Mouse (Mus musculus): Measurements from ENCODE around the gene Chka.

GRCm38 (mm10) chr19:3836791-3837190 is 14.8 kb upstream of the Chka start:
- no peak for TF ChIP-seq CTCF (conservative IDR thresholded peaks at IDR 0.05; ENCODE audit: low read length)
- no peak for TF ChIP-seq POU5F1 (IDR thresholded peaks at IDR 0.05; ENCODE audit: borderline replicate concordance, low read length)

Data from E14TG2a.4 (cell line).